Mouse (Mus musculus) cerebellum, adult 2 months (tissue): ENCODE data around the gene Gh.

Experiments used
- CTCF ChIP-seq: fragments of 200-500 bp; IDR thresholded peaks from 2 replicates; pipeline ENCODE4 v1.5.1; 2011; ENCODE audit warnings: low read depth, mild to moderate bottlenecking, control low read depth, low read length, moderate library complexity, borderline replicate concordance; ENCODE audit not compliant: insufficient read depth
- POLR2A ChIP-seq: fragments of 200-500 bp; IDR thresholded peaks from 2 replicates; pipeline ENCODE4 v1.6.1; 2011; ENCODE audit warnings: low read length, control low read depth, borderline replicate concordance; ENCODE audit not compliant: insufficient read depth

DNA sequence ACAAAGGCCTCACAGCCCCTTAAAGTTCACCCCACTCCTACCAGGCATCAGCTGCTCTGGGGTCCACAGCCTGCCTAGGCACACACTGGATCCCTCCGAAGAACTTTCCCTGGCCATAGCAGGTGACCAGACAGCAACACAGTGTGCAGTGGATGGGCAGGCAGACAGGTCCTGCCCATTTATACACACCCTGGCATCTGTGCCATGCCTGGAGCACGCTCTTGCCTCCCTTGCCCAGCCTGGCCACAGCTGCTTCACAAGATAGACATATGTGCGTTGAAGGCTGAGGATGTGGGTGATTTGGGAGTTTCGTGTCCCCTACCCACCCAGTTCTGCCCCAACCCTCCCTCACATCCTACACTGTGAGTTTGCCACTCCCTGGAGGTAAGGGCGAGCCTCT, 36.4 kb upstream of the Gh start:
- TF ChIP-seq CTCF (no peak), POLR2A (no peak)
